ENCODE assay signal across 8 mouse cellular contexts in the genomic region with DNA sequence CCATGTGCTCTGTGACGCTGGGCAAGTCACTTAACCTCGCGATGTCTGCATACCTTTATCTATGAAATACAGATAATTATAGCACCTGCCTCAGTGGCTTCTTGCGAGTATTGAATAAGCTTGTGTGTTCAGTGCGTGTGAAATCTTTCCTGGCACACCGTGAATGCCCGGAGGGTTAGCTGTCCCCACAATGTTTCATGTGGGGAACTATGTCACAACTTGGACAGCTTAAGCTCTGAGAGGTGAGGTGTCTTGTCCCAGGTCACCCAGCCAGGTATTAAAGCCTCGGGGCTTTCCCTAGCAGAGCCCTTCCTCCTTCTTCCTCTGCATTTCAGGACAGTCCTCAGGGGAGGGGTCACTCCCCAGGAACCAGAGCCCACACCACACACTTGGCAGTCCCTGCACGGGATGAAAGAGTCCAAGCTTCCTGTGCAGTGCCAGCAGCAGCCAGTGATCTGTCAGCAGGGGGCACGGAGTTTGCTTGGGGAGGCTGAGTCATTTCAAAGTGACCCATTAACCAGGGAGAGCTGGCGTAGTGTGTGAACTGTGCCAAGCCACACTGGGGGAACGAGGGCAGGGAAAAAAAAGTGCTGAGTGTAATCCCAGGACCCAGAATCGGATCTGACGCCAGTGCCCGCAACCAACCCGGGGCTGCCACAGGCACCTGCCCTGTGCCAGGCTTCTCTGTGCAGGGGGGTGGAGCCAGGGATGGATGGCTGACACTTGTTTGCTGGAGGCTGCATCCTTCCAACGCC. TPM values are rescaled to one million over a fixed set of nuclear protein-coding genes. Genes with fewer than 3 reads are reported as not detected.
A peak's percentile ranks its signal among the peaks of the same experiment; 100 is the strongest.
DNase-seq lines count a peak whose midpoint lies in the region; ATAC-seq lines count a peak whose summit lies in the region.

No protein-coding gene starts in this region.

- DNase-seq in forebrain, embryonic 14.5 days (ENCODE audit: low spot score) = peak; percentile 42
- no peak for DNase-seq in forebrain, embryonic 11.5 days (ENCODE audit: low spot score)
- no peak for DNase-seq in midbrain, embryonic 11.5 days (ENCODE audit: low spot score, missing footprints)
- DNase-seq in liver = no peak
- DNase-seq in thymus, postnatal 4 days = no peak

- whole genome bisulfite sequencing in forebrain, embryonic 14.5 days = 59% methylated on average over 17 of the region's 17 CpGs
- 73% methylated on average over 17 of the region's 17 CpGs for WGBS in forebrain, embryonic 11.5 days
- 64% methylated on average over 17 of the region's 17 CpGs for WGBS in midbrain, embryonic 15.5 days
- WGBS in midbrain, embryonic 11.5 days = 74% methylated on average over 17 of the region's 17 CpGs
- 44% methylated on average over 17 of the region's 17 CpGs for WGBS in forebrain, embryonic 16.5 days

- H3K27ac ChIP-seq in forebrain, embryonic 14.5 days (ENCODE audit: low read depth, low read length) = no peak overlapping the region
- H3K27ac ChIP-seq in forebrain, embryonic 11.5 days (ENCODE audit: low read depth, low read length) = no peak overlapping the region
- no peak overlapping the region for H3K27ac ChIP-seq in midbrain, embryonic 15.5 days
- no peak overlapping the region for H3K27ac ChIP-seq in midbrain, embryonic 11.5 days (ENCODE audit: low read depth, low read length)
- no peak overlapping the region for H3K27ac ChIP-seq in forebrain, embryonic 16.5 days (ENCODE audit: low read length)

- H3K9ac ChIP-seq in forebrain, embryonic 14.5 days (ENCODE audit: low read length) = no peak overlapping the region
- no peak overlapping the region for H3K9ac ChIP-seq in forebrain, embryonic 11.5 days (ENCODE audit: low read length)
- H3K9ac ChIP-seq in midbrain, embryonic 15.5 days = no peak overlapping the region
- H3K9ac ChIP-seq in midbrain, embryonic 11.5 days (ENCODE audit: low read length) = no peak overlapping the region
- H3K9ac ChIP-seq in forebrain, embryonic 16.5 days (replicated peaks; ENCODE audit: low read depth, low read length) = no peak overlapping the region

- H3K4me1 ChIP-seq in forebrain, embryonic 14.5 days (ENCODE audit: control insufficient read depth, insufficient read depth, low read length) = peaks cover 17% of the 10 kb centered on the region
- H3K4me1 ChIP-seq in forebrain, embryonic 11.5 days (replicated peaks; ENCODE audit: control insufficient read depth, insufficient read depth, low read length) = no peaks in the 10 kb centered on the region; the same call in 1 of the 2 replicates
- H3K4me1 ChIP-seq in midbrain, embryonic 15.5 days = peaks cover 20% of the 10 kb centered on the region
- H3K4me1 ChIP-seq in midbrain, embryonic 11.5 days (ENCODE audit: control insufficient read depth, insufficient read depth, low read length) = no peaks in the 10 kb centered on the region
- peaks cover 47% of the 10 kb centered on the region for H3K4me1 ChIP-seq in forebrain, embryonic 16.5 days (replicated peaks; ENCODE audit: control insufficient read depth, insufficient read depth, low read length)

- H3K4me2 ChIP-seq in forebrain, embryonic 14.5 days (ENCODE audit: low read length) = no peak overlapping the region
- no peak overlapping the region for H3K4me2 ChIP-seq in forebrain, embryonic 11.5 days (ENCODE audit: low read depth, low read length, severe bottlenecking)
- H3K4me2 ChIP-seq in midbrain, embryonic 15.5 days = no peak overlapping the region
- H3K4me2 ChIP-seq in midbrain, embryonic 11.5 days = no peak overlapping the region
- H3K4me2 ChIP-seq in forebrain, embryonic 16.5 days (ENCODE audit: low read length) = no peak overlapping the region

- no peak overlapping the region for H3K4me3 ChIP-seq in forebrain, embryonic 14.5 days (ENCODE audit: low read depth, low read length)
- no peak overlapping the region for H3K4me3 ChIP-seq in forebrain, embryonic 11.5 days (ENCODE audit: low read depth, low read length)
- no peak overlapping the region for H3K4me3 ChIP-seq in midbrain, embryonic 15.5 days
- H3K4me3 ChIP-seq in midbrain, embryonic 11.5 days (ENCODE audit: low read depth, low read length) = no peak overlapping the region
- no peak overlapping the region for H3K4me3 ChIP-seq in forebrain, embryonic 16.5 days (replicated peaks; ENCODE audit: low read length)

- no peaks in the 10 kb centered on the region for H3K27me3 ChIP-seq in forebrain, embryonic 14.5 days (replicated peaks; ENCODE audit: control insufficient read depth, insufficient read depth, low read length)
- no peaks in the 10 kb centered on the region for H3K27me3 ChIP-seq in forebrain, embryonic 11.5 days (ENCODE audit: control insufficient read depth, insufficient read depth, low read length)
- H3K27me3 ChIP-seq in midbrain, embryonic 15.5 days (replicated peaks) = no peaks in the 10 kb centered on the region; the same call in none of the 2 replicates
- no peaks in the 10 kb centered on the region for H3K27me3 ChIP-seq in midbrain, embryonic 11.5 days (ENCODE audit: control insufficient read depth, insufficient read depth, low read length)
- H3K27me3 ChIP-seq in forebrain, embryonic 16.5 days (replicated peaks; ENCODE audit: control insufficient read depth, insufficient read depth, low read length) = no peaks in the 10 kb centered on the region

- ATAC-seq in forebrain, embryonic 14.5 days = no peak
- ATAC-seq in forebrain, embryonic 11.5 days (replicated peaks; ENCODE audit: low FRiP score) = no peak
- peak; percentile 54; the same call in 1 of the 2 replicates for ATAC-seq in midbrain, embryonic 15.5 days (replicated peaks)
- no peak for ATAC-seq in midbrain, embryonic 11.5 days (ENCODE audit: low FRiP score)
- peak; percentile 49 for ATAC-seq in forebrain, embryonic 16.5 days
- peak; percentile 56 for ATAC-seq in megakaryocyte-erythroid progenitor cell, adult 5-6 weeks (replicated peaks; ENCODE audit: low FRiP score, low TSS enrichment, poor library complexity, severe bottlenecking)

- H3K36me3 ChIP-seq in forebrain, embryonic 14.5 days (ENCODE audit: control insufficient read depth, insufficient read depth, low read length) = no peaks in the 10 kb centered on the region
- H3K36me3 ChIP-seq in forebrain, embryonic 11.5 days (ENCODE audit: control insufficient read depth, insufficient read depth, low read length) = no peaks in the 10 kb centered on the region
- no peaks in the 10 kb centered on the region for H3K36me3 ChIP-seq in midbrain, embryonic 15.5 days (replicated peaks)
- H3K36me3 ChIP-seq in midbrain, embryonic 11.5 days (ENCODE audit: control insufficient read depth, insufficient read depth, low read length) = no peaks in the 10 kb centered on the region
- no peaks in the 10 kb centered on the region for H3K36me3 ChIP-seq in forebrain, embryonic 16.5 days (ENCODE audit: control insufficient read depth, insufficient read depth)

- no peaks in the 10 kb centered on the region for H3K9me3 ChIP-seq in forebrain, embryonic 14.5 days (replicated peaks; ENCODE audit: control insufficient read depth, low read length)
- no peaks in the 10 kb centered on the region for H3K9me3 ChIP-seq in forebrain, embryonic 11.5 days (ENCODE audit: control insufficient read depth, low read length)
- no peaks in the 10 kb centered on the region for H3K9me3 ChIP-seq in midbrain, embryonic 15.5 days
- H3K9me3 ChIP-seq in midbrain, embryonic 11.5 days (ENCODE audit: control insufficient read depth, low read length) = no peaks in the 10 kb centered on the region
- no peaks in the 10 kb centered on the region for H3K9me3 ChIP-seq in forebrain, embryonic 16.5 days (ENCODE audit: control insufficient read depth, low read length)

RNA-seq across cellular contexts. Expression of gene Col16a1, which starts 27.3 kb away (rescaled TPM):
- polyA plus RNA-seq in forebrain, embryonic 14.5 days (2014; fragmentation: Nextera tagmentation; extraction: Ambion mirVana) = 4.0 and 5.7 TPM in 2 replicates
- 5.9 and 6.3 TPM in 2 replicates for polyA plus RNA-seq in forebrain, embryonic 11.5 days (2014; fragmentation: Nextera tagmentation; extraction: Ambion mirVana)
- polyA plus RNA-seq in midbrain, embryonic 15.5 days (2015; fragmentation: Nextera tagmentation; extraction: Ambion mirVana) = 7.8 and 12.9 TPM in 2 replicates
- polyA plus RNA-seq in midbrain, embryonic 11.5 days (2014; fragmentation: Nextera tagmentation; extraction: Ambion mirVana) = 5.8 and 6.9 TPM in 2 replicates
- 7.4 and 8.7 TPM in 2 replicates for polyA plus RNA-seq in forebrain, embryonic 16.5 days (2015; fragmentation: Nextera tagmentation; extraction: Ambion mirVana)
- total RNA-seq in megakaryocyte-erythroid progenitor cell, adult 5-6 weeks (2014; fragmentation: Nextera tagmentation) = 7.1 TPM in 1 of 2 replicates, not detected in the other
- 0.52 and 9.1 TPM in 2 replicates for total RNA-seq in megakaryocyte-erythroid progenitor cell, adult 5-6 weeks (2017)

RNA-seq across cellular contexts. Expression of gene Pef1, which starts 27.4 kb away (rescaled TPM):
- 88.6 and 91.9 TPM in 2 replicates for polyA plus RNA-seq in forebrain, embryonic 14.5 days (2014; fragmentation: Nextera tagmentation; extraction: Ambion mirVana)
- 62.7 and 75.8 TPM in 2 replicates for polyA plus RNA-seq in forebrain, embryonic 11.5 days (2014; fragmentation: Nextera tagmentation; extraction: Ambion mirVana)
- polyA plus RNA-seq in midbrain, embryonic 15.5 days (2015; fragmentation: Nextera tagmentation; extraction: Ambion mirVana) = 68.1 and 75.5 TPM in 2 replicates
- polyA plus RNA-seq in midbrain, embryonic 11.5 days (2014; fragmentation: Nextera tagmentation; extraction: Ambion mirVana) = 71.6 and 72.3 TPM in 2 replicates
- 63.0 and 63.1 TPM in 2 replicates for polyA plus RNA-seq in forebrain, embryonic 16.5 days (2015; fragmentation: Nextera tagmentation; extraction: Ambion mirVana)
- total RNA-seq in megakaryocyte-erythroid progenitor cell, adult 5-6 weeks (2014; fragmentation: Nextera tagmentation) = 27.0 and 57.4 TPM in 2 replicates
- 8.8 and 15.2 TPM in 2 replicates for total RNA-seq in megakaryocyte-erythroid progenitor cell, adult 5-6 weeks (2017)

Comparison
In these comparisons a context has a peak if more than half of its experiments do, and no peak if none do; other contexts are left out.
1. ATAC-seq: peak in midbrain, embryonic 15.5 days (single experiment), forebrain, embryonic 16.5 days (single experiment) and megakaryocyte-erythroid progenitor cell, adult 5-6 weeks (single experiment); none in forebrain, embryonic 14.5 days (single experiment), forebrain, embryonic 11.5 days (single experiment) and midbrain, embryonic 11.5 days (single experiment).